Mouse (Mus musculus): ENCODE results near the gene Acoxl.

DNA sequence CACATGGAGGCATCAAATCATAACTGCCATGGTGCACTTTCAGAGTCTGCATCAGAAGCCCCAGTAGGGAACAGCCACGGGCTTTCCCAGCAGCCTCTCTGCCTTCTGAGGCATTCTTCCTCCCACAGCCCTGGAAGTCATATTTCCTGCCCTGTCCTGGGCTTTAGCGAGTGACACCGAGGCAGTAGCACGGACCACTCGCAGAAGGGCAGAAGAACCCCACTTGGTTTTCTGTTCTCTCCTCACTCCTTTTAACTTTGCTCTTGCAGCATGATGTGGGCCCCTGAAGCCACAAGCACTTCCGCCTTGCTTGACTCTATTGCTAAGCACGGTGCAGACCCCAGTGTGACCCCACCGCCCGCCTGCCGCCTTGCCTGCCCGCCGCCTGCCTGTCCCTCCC is 189.0 kb downstream of the Acoxl start:
- TF ChIP-seq TAL1 (IDR thresholded peaks at IDR 0.05; ENCODE audit: low read length) (no peak), GATA1 (IDR thresholded peaks at IDR 0.05; ENCODE audit: low read length) (no peak)

Data from erythroblast, embryonic 14.5 days (primary cell).